Mouse (Mus musculus): ENCODE results near the gene Tnrc6c.

DNA sequence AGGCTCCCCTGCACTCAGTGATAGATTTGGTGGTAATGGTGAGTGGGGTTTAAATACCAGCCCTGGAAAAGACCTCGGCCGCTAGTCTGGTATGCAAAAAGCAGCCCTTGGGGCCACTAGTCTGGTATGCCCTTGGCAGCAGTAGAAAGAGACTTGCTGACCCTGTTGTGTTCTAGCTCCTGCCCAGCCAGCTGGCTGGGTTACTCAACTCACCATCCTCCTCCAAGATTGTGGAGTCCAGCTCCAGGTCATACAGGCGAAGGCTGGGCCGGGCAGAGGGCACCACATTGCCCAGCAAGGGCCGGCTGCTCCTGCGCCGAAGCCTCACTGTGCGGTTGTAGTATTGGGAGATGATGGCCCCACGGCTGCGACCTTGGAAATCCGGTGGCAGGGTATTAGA lies 123.9 kb downstream of the Tnrc6c start:
- TF ChIP-seq CTCF (conservative IDR thresholded peaks at IDR 0.05; ENCODE audit: insufficient read depth, insufficient read length, low read depth, low read length) (no peak), POLR2A (IDR thresholded peaks at IDR 0.05; ENCODE audit: low read depth, low read length) (no peak)

Data from kidney, adult 2 months (tissue).